In genomic region chr19:15983739-15984344, GRCm38 (mm10) we compare ENCODE assay signal across 8 mouse cellular contexts. TPM values are rescaled to one million over a fixed set of nuclear protein-coding genes. Genes with fewer than 3 reads are reported as not detected.
DNase-seq lines count a peak whose midpoint lies in the region; ATAC-seq and TF ChIP-seq lines count a peak whose summit lies in the region.

No protein-coding gene starts in this region.

- H3K27me3 ChIP-seq in liver, embryonic 13.5 days, result no peaks in the 10 kb centered on the region

- no peaks in the 10 kb centered on the region for H3K9me3 ChIP-seq in liver, embryonic 13.5 days (replicated peaks)

- no peak for DNase-seq in gastrocnemius, adult 2 months
- no peak for DNase-seq in gastrocnemius, postnatal 10 days
- peak; percentile 17 for DNase-seq in A20 (ENCODE audit: low read depth, low spot score)
- no peak for DNase-seq in liver, embryonic 13.5 days
- no peak for DNase-seq in B cell, adult 2 months
- no peak for DNase-seq in gastrocnemius, postnatal 25 days
- no peak for DNase-seq in gastrocnemius, postnatal 4 days (ENCODE audit: low spot score in 2 of 2)

- TF ChIP-seq CTCF in gastrocnemius, adult 2 months (IDR thresholded peaks at IDR 0.05), result no peak
- no peak for TF ChIP-seq CTCF in embryonic fibroblast, embryonic 13.5 days (IDR thresholded peaks at IDR 0.05; ENCODE audit: borderline replicate concordance, insufficient read depth, low read length)

- H3K4me3 ChIP-seq in gastrocnemius, adult 2 months, result peak overlapping the region; percentile 78
- peak overlapping the region; percentile 63 for H3K4me3 ChIP-seq in embryonic fibroblast, embryonic 13.5 days (ENCODE audit: insufficient read depth, low read length)
- H3K4me3 ChIP-seq in liver, embryonic 13.5 days (replicated peaks), result peak overlapping the region; percentile 82

- H3K4me2 ChIP-seq in liver, embryonic 13.5 days, result peak overlapping the region; percentile 89

- no peak for TF ChIP-seq POLR2A in embryonic fibroblast, embryonic 13.5 days (IDR thresholded peaks at IDR 0.05; ENCODE audit: low read depth, low read length)

- H3K4me1 ChIP-seq in embryonic fibroblast, embryonic 13.5 days (ENCODE audit: control insufficient read depth, insufficient read depth, low read length), result no peaks in the 10 kb centered on the region; the same call in 1 of the 2 replicates
- H3K4me1 ChIP-seq in liver, embryonic 13.5 days (replicated peaks), result peaks cover 25% of the 10 kb centered on the region

- H3K9ac ChIP-seq in liver, embryonic 13.5 days, result peak overlapping the region; percentile 89

- peaks cover 6% of the 10 kb centered on the region; the same call in 1 of the 2 replicates for H3K36me3 ChIP-seq in liver, embryonic 13.5 days

- intact Hi-C loops in gastrocnemius, adult 2 months (cut with DNase I), result loop anchor here (5.0 kb wide), 1 partner anchor 117 kb away; no protein-coding TSS in a partner anchor

- WGBS in liver, embryonic 13.5 days (ENCODE audit: insufficient replicate concordance), result 52% methylated on average over 15 of the region's 15 CpGs

- H3K27ac ChIP-seq in gastrocnemius, adult 2 months, result peak overlapping the region; percentile 93
- no peak overlapping the region for H3K27ac ChIP-seq in embryonic fibroblast, embryonic 13.5 days (ENCODE audit: insufficient read depth, low read length)
- peak overlapping the region; percentile 80; the same call in 1 of the 2 replicates for H3K27ac ChIP-seq in liver, embryonic 13.5 days

- no peak for ATAC-seq in liver, embryonic 13.5 days (ENCODE audit: low read depth)

RNA-seq across cellular contexts. Expression of gene Cep78, which starts 0.9 kb away (rescaled TPM):
- total RNA-seq in gastrocnemius, adult 2 months (2021), result 1 to 10 TPM; 2.1 to 2.3 TPM
- total RNA-seq in gastrocnemius, postnatal 10 days (2021), result 1 to 10 TPM; 3.6 to 4.3 TPM
- polyA plus RNA-seq in embryonic fibroblast, embryonic 13.5 days (2011; ENCODE audit: insufficient read length, low read depth, missing spikeins), result 9.0 and 12.3 TPM in 2 replicates
- 12.8 and 13.3 TPM in 2 replicates for polyA plus RNA-seq in liver, embryonic 13.5 days (2015; fragmentation: Nextera tagmentation; extraction: Ambion mirVana)
- 1 to 10 TPM; 1.9 to 2.5 TPM for total RNA-seq in gastrocnemius, postnatal 25 days (2021)
- 1 to 10 TPM; 6.6 to 7.6 TPM for total RNA-seq in gastrocnemius, postnatal 4 days (2021)

RNA-seq across cellular contexts. Expression of gene Psat1, which starts 36.7 kb away (rescaled TPM):
- total RNA-seq in gastrocnemius, adult 2 months (2021), result under 1 TPM; 0.78 to 0.82 TPM
- 10 to 100 TPM; 21.6 to 22.2 TPM for total RNA-seq in gastrocnemius, postnatal 10 days (2021)
- 295 and 364 TPM in 2 replicates for polyA plus RNA-seq in embryonic fibroblast, embryonic 13.5 days (2011; ENCODE audit: insufficient read length, low read depth, missing spikeins)
- polyA plus RNA-seq in liver, embryonic 13.5 days (2015; fragmentation: Nextera tagmentation; extraction: Ambion mirVana), result 165 and 186 TPM in 2 replicates
- 1 to 10 TPM; 2.7 to 7.2 TPM for total RNA-seq in gastrocnemius, postnatal 25 days (2021)
- total RNA-seq in gastrocnemius, postnatal 4 days (2021), result 10 to 100 TPM; 45.7 to 56.4 TPM
